Comparison of ENCODE assay signal across 24 mouse cellular contexts in genomic region chr5:125946729-125947128, GRCm38 (mm10).
A peak's percentile ranks its signal among the peaks of the same experiment; 100 is the strongest.
DNase-seq lines count a peak whose midpoint lies in the region; ATAC-seq and TF ChIP-seq lines count a peak whose summit lies in the region.
"Had no signal": no experiment of that assay in that cellular context is flagged by ENCODE, and none has a peak within 500 bp of the region (broad histone marks: within the 10 kb centered on the region; RNA-seq: fewer than 3 reads in every experiment).

No protein-coding gene starts in this region.

- 25% methylated on average over 4 of the region's 4 CpGs for WGBS in forebrain, embryonic 15.5 days
- WGBS in forebrain, embryonic 11.5 days, result 80% methylated on average over 4 of the region's 4 CpGs

- H3K27ac ChIP-seq in forebrain, embryonic 15.5 days (replicated peaks), result no peak overlapping the region
- H3K27ac ChIP-seq in forebrain, embryonic 11.5 days (ENCODE audit: low read depth, low read length), result no peak overlapping the region
- H3K27ac ChIP-seq: heart, embryonic 15.5 days; hindbrain, embryonic 10.5 days; hindbrain, embryonic 13.5 days; intestine, embryonic 15.5 days had no signal

- ATAC-seq in forebrain, embryonic 15.5 days (replicated peaks), result 0 out of 2 replicates have a peak, but pooled peaks have one; percentile 48
- no peak for ATAC-seq in forebrain, embryonic 11.5 days (replicated peaks; ENCODE audit: low FRiP score)
- ATAC-seq in erythroblast, adult 5-6 weeks (replicated peaks; ENCODE audit: low FRiP score, poor library complexity, severe bottlenecking), result no peak
- ATAC-seq: activated CD4-positive, CD25-positive, alpha-beta regulatory T cell, adult 4 months; CD4-positive, CD25-positive, alpha-beta regulatory T cell, adult 4 months; hindbrain, embryonic 16.5 days; intestine, embryonic 15.5 days had no signal

- H3K4me1 ChIP-seq in forebrain, embryonic 15.5 days, result 0 out of 2 replicates have a peak, but pooled peaks cover 3% of the 10 kb centered on the region
- no peaks in the 10 kb centered on the region for H3K4me1 ChIP-seq in forebrain, embryonic 11.5 days (replicated peaks; ENCODE audit: control insufficient read depth, insufficient read depth, low read length)
- H3K4me1 ChIP-seq: heart, embryonic 15.5 days; hindbrain, embryonic 10.5 days; hindbrain, embryonic 13.5 days; intestine, embryonic 15.5 days had no signal

- H3K36me3 ChIP-seq in forebrain, embryonic 15.5 days, result no peaks in the 10 kb centered on the region
- H3K36me3 ChIP-seq in forebrain, embryonic 11.5 days (ENCODE audit: control insufficient read depth, insufficient read depth, low read length), result no peaks in the 10 kb centered on the region
- H3K36me3 ChIP-seq: heart, embryonic 15.5 days; hindbrain, embryonic 10.5 days; hindbrain, embryonic 13.5 days; intestine, embryonic 15.5 days had no signal

- H3K4me2 ChIP-seq in forebrain, embryonic 15.5 days (replicated peaks), result no peak overlapping the region
- no peak overlapping the region for H3K4me2 ChIP-seq in forebrain, embryonic 11.5 days (ENCODE audit: low read depth, low read length, severe bottlenecking)
- H3K4me2 ChIP-seq: heart, embryonic 11.5 days; heart, embryonic 15.5 days; hindbrain, embryonic 13.5 days; intestine, embryonic 15.5 days had no signal

- TF ChIP-seq POLR2A in brain, embryonic 14.5 days (IDR thresholded peaks at IDR 0.05; ENCODE audit: borderline replicate concordance, extremely low read depth, insufficient read depth, insufficient read length, poor library complexity, severe bottlenecking), result no peak

- H3K9me3 ChIP-seq in forebrain, embryonic 15.5 days, result no peaks in the 10 kb centered on the region
- H3K9me3 ChIP-seq in forebrain, embryonic 11.5 days (ENCODE audit: control insufficient read depth, low read length), result no peaks in the 10 kb centered on the region
- H3K9me3 ChIP-seq: heart, embryonic 15.5 days; hindbrain, embryonic 10.5 days; hindbrain, embryonic 13.5 days; intestine, embryonic 15.5 days had no signal

- no peak overlapping the region for H3K4me3 ChIP-seq in forebrain, embryonic 15.5 days
- no peak overlapping the region for H3K4me3 ChIP-seq in forebrain, embryonic 11.5 days (ENCODE audit: low read depth, low read length)
- H3K4me3 ChIP-seq: heart, embryonic 15.5 days; hindbrain, embryonic 10.5 days; hindbrain, embryonic 13.5 days; intestine, embryonic 15.5 days had no signal

- no peak for TF ChIP-seq CTCF in brain, embryonic 14.5 days (IDR thresholded peaks at IDR 0.05; ENCODE audit: borderline replicate concordance, extremely low read depth, insufficient read depth, insufficient read length)

- no peaks in the 10 kb centered on the region for H3K27me3 ChIP-seq in forebrain, embryonic 15.5 days
- no peaks in the 10 kb centered on the region for H3K27me3 ChIP-seq in forebrain, embryonic 11.5 days (ENCODE audit: control insufficient read depth, insufficient read depth, low read length)
- H3K27me3 ChIP-seq: heart, embryonic 15.5 days; hindbrain, embryonic 13.5 days; intestine, embryonic 15.5 days had no signal

- H3K9ac ChIP-seq in forebrain, embryonic 15.5 days (replicated peaks), result no peak overlapping the region
- H3K9ac ChIP-seq in forebrain, embryonic 11.5 days (ENCODE audit: low read length), result no peak overlapping the region
- H3K9ac ChIP-seq: heart, embryonic 15.5 days; hindbrain, embryonic 13.5 days; intestine, embryonic 15.5 days had no signal

- no peak for DNase-seq in forebrain, embryonic 11.5 days (ENCODE audit: low spot score)
- peak; percentile 36 for DNase-seq in Muller cell, postnatal 12 days (ENCODE audit: inconsistent ontology term)
- peak; percentile 78 for DNase-seq in brain, embryonic 14.5 days (ENCODE audit: low read depth)
- no peak for DNase-seq in layer of hippocampus, adult 11-12 months (ENCODE audit: low spot score)
- DNase-seq: adrenal gland, adult 8-10 months; adrenal gland, postnatal 25 days; cerebellum, adult 18-20 months; cerebellum, adult 9-10 months; cerebellum, postnatal 14 days; gastrocnemius, postnatal 10 days; gastrocnemius, postnatal 36 days; heart, postnatal 10 days; heart, postnatal 36 days; kidney, adult 11 months had no signal

Comparison
In these comparisons a context has a peak if more than half of its experiments do, and no peak if none do; other contexts are left out.
1. DNase-seq: peak in Muller cell, postnatal 12 days (single experiment) and brain, embryonic 14.5 days (single experiment); none in forebrain, embryonic 11.5 days (single experiment) and layer of hippocampus, adult 11-12 months (single experiment).